Mouse (Mus musculus): ENCODE data around the gene Ano2. TPM values are rescaled to one million over a fixed set of nuclear protein-coding genes. Genes with fewer than 3 reads are reported as not detected.
A peak's percentile ranks its signal among the peaks of the same experiment; 100 is the strongest.

Ano2 gene
- polyA plus RNA-seq, 1 experiment from 2014 or later, result 1.6 TPM

- Histone ChIP-seq H3K4me2 (replicated peaks) (no peak overlapping the region), H3K27ac (replicated peaks) (no peak overlapping the region), H3K9me3 (replicated peaks) (no peaks in the 10 kb centered on the region), H3K9ac (no peak overlapping the region), H3K27me3 (no peaks in the 10 kb centered on the region), H3K4me3 (replicated peaks) (no peak overlapping the region), H3K4me1 (no peaks in the 10 kb centered on the region), H3K36me3 (no peaks in the 10 kb centered on the region)
- ATAC-seq (ENCODE audit: insufficient number of reproducible peaks, low FRiP score, low TSS enrichment, low read depth), result no peak
- whole genome bisulfite sequencing, result 80% methylated on average over 1 of the region's 1 CpGs
These were observed 11.7 kb upstream of the Ano2 start for GRCm38 (mm10) chr6:125678492-125678891.

GRCm38 (mm10) chr6:125680613-125681012 is 9.6 kb upstream of the Ano2 start:
- no peak for ATAC-seq (ENCODE audit: insufficient number of reproducible peaks, low FRiP score, low TSS enrichment, low read depth)
- Histone ChIP-seq H3K27me3 (no peaks in the 10 kb centered on the region), H3K27ac (replicated peaks) (no peak overlapping the region), H3K4me1 (no peaks in the 10 kb centered on the region), H3K4me2 (replicated peaks) (no peak overlapping the region), H3K9ac (no peak overlapping the region), H3K4me3 (replicated peaks) (no peak overlapping the region), H3K36me3 (no peaks in the 10 kb centered on the region), H3K9me3 (replicated peaks) (no peaks in the 10 kb centered on the region)
- 68% methylated on average over 11 of the region's 11 CpGs for WGBS

GRCm38 (mm10) chr6:125685420-125685819 is 4.8 kb upstream of the Ano2 start:
- Histone ChIP-seq H3K9me3 (replicated peaks) (no peaks in the 10 kb centered on the region), H3K9ac (no peak overlapping the region), H3K4me1 (peaks cover 9% of the 10 kb centered on the region), H3K27ac (replicated peaks) (no peak overlapping the region), H3K36me3 (no peaks in the 10 kb centered on the region), H3K4me2 (replicated peaks) (no peak overlapping the region), H3K4me3 (replicated peaks) (no peak overlapping the region), H3K27me3 (peaks cover 8% of the 10 kb centered on the region)
- no peak for ATAC-seq (ENCODE audit: insufficient number of reproducible peaks, low FRiP score, low TSS enrichment, low read depth)

DNA sequence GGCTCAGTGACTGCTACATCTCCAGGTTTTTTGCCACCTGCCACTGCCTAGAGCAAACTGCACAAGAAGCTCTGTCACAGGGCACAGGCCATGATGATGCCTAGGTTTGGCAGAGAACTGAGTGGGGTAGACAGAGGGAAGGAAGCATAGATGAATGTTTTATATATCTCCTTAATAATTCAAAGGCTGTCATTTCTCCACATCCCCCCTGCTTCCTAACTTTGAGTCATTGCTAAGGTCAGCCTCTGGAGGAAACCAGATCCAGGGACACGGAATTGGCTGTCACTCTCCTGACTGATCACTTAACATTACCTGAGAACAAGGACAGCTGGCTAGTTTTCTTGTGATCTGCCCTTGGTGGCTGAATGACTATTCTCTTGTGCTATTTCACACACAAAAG is 2.2 kb upstream of the Ano2 start:
- H3K4me3 ChIP-seq (replicated peaks), result no peak overlapping the region
- no peak overlapping the region for H3K9ac ChIP-seq
- H3K9me3 ChIP-seq (replicated peaks), result no peaks in the 10 kb centered on the region
- H3K4me2 ChIP-seq (replicated peaks), result no peak overlapping the region
- H3K4me1 ChIP-seq, result peaks cover 11% of the 10 kb centered on the region
- 47% methylated on average over 1 of the region's 1 CpGs for WGBS
- H3K36me3 ChIP-seq, result no peaks in the 10 kb centered on the region
- H3K27ac ChIP-seq (replicated peaks), result no peak overlapping the region
- peaks cover 9% of the 10 kb centered on the region for H3K27me3 ChIP-seq
- no peak for ATAC-seq (ENCODE audit: insufficient number of reproducible peaks, low FRiP score, low TSS enrichment, low read depth)

DNA sequence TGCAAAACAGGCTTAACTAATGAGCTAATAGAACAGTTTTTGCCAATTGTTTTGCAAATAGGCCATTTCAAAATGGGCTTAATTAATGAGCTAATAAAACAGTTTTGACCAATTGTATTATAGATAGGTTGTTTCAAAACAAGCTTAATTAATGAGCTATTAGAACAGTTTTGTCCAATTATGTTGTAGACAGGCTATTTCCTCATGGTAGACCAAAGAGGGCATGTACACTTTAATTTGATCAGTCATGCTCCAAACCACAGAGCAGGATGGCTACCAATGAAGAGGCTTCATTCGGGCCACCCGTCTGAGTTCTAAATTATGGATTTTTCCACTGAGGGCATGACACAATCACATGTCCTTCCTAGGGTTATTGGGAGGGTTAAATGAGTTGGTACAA is 10.9 kb downstream of the Ano2 start:
- Histone ChIP-seq H3K4me2 (replicated peaks) (no peak overlapping the region), H3K27me3 (no peaks in the 10 kb centered on the region), H3K36me3 (no peaks in the 10 kb centered on the region), H3K9me3 (replicated peaks) (no peaks in the 10 kb centered on the region), H3K27ac (replicated peaks) (no peak overlapping the region), H3K4me1 (no peaks in the 10 kb centered on the region), H3K4me3 (replicated peaks) (no peak overlapping the region), H3K9ac (no peak overlapping the region)
- ATAC-seq (ENCODE audit: insufficient number of reproducible peaks, low FRiP score, low TSS enrichment, low read depth), result no peak
- WGBS, result 65% methylated on average over 2 of the region's 2 CpGs

- Histone ChIP-seq H3K4me2 (replicated peaks) (no peak overlapping the region), H3K4me3 (replicated peaks) (no peak overlapping the region), H3K27me3 (no peaks in the 10 kb centered on the region), H3K4me1 (no peaks in the 10 kb centered on the region), H3K9ac (no peak overlapping the region), H3K27ac (replicated peaks) (no peak overlapping the region), H3K36me3 (no peaks in the 10 kb centered on the region), H3K9me3 (replicated peaks) (no peaks in the 10 kb centered on the region)
- 82% methylated on average over 16 of the region's 16 CpGs for WGBS
- ATAC-seq (ENCODE audit: insufficient number of reproducible peaks, low FRiP score, low TSS enrichment, low read depth), result peak; percentile 39; the same call in 1 of the 2 replicates
These were observed 21.0 kb downstream of the Ano2 start for GRCm38 (mm10) chr6:125711261-125711660.

DNA sequence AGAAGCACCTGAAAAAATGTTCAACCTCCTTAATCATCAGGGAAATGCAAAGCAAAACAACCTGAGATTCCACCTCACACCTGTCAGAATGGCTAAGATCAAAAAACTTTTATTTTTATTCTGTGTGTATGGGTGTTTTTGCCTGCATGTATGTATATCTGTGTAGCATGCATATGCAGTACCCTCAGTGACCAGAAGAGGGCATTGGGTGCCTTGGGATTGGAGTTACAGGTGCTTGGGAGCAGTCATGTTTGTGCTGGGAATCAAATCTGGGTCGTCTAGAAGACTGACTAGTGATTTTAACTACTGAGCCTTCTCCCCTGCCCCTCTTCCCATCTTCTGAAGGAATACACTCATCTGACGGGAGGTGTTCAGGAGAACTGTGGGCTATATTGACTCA is 36.2 kb downstream of the Ano2 start:
- WGBS, result 81% methylated on average over 2 of the region's 2 CpGs
- Histone ChIP-seq H3K9ac (no peak overlapping the region), H3K27ac (replicated peaks) (no peak overlapping the region), H3K27me3 (no peaks in the 10 kb centered on the region), H3K9me3 (replicated peaks) (no peaks in the 10 kb centered on the region), H3K36me3 (no peaks in the 10 kb centered on the region), H3K4me1 (no peaks in the 10 kb centered on the region), H3K4me2 (replicated peaks) (no peak overlapping the region), H3K4me3 (replicated peaks) (no peak overlapping the region)
- no peak for ATAC-seq (ENCODE audit: insufficient number of reproducible peaks, low FRiP score, low TSS enrichment, low read depth)

DNA sequence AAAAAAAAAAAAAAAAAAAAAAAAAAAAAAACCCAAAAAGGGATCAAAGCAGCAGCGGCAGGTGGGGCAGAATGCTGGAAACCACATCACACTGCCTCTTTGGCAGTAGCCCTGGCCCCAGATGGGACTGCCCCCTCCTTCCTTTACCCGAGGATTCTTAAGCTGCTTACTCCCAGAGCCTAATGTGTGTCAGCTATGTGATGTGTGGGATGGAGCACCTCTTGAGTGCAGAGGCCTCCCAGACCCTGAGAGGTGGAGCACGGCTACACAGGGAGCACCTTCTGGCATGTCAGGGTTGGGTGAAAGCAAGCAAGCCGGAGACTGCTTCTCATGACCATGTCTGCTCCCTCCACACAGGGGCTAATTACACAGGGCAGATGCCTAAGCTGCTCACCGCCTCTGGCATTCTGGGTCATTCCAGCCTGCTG is 37.3 kb downstream of the Ano2 start:
- Histone ChIP-seq H3K9ac (no peak overlapping the region), H3K36me3 (no peaks in the 10 kb centered on the region), H3K27ac (replicated peaks) (no peak overlapping the region), H3K4me2 (replicated peaks) (no peak overlapping the region), H3K9me3 (replicated peaks) (no peaks in the 10 kb centered on the region), H3K4me3 (replicated peaks) (no peak overlapping the region), H3K27me3 (no peaks in the 10 kb centered on the region), H3K4me1 (no peaks in the 10 kb centered on the region)
- ATAC-seq (ENCODE audit: insufficient number of reproducible peaks, low FRiP score, low TSS enrichment, low read depth), result no peak
- WGBS, result 33% methylated on average over 5 of the region's 5 CpGs

DNA sequence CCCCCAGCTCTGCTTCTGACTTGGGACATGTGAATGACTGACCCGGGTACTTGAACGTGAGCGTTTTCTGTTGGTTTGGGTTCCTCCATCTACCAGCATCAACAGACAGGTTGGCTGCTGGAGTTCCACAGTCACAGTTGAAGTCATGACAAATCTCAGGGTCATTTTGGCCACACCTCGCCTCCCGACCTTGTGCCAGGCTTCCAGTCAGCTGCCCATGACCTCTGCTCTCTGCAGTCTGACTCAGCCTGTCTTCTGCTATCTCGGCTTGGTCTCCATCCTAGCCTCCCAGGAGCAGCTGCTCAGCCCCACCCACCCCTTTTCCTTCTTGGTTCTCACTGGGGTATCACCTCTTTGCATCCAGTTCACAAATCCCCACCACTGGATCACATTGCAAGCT is 39.3 kb downstream of the Ano2 start:
- Histone ChIP-seq H3K9ac (no peak overlapping the region), H3K4me1 (no peaks in the 10 kb centered on the region), H3K36me3 (no peaks in the 10 kb centered on the region), H3K9me3 (replicated peaks) (no peaks in the 10 kb centered on the region), H3K27me3 (no peaks in the 10 kb centered on the region), H3K4me3 (replicated peaks) (no peak overlapping the region), H3K27ac (replicated peaks) (no peak overlapping the region), H3K4me2 (replicated peaks) (no peak overlapping the region)
- 85% methylated on average over 6 of the region's 6 CpGs for WGBS
- no peak for ATAC-seq (ENCODE audit: insufficient number of reproducible peaks, low FRiP score, low TSS enrichment, low read depth)

DNA sequence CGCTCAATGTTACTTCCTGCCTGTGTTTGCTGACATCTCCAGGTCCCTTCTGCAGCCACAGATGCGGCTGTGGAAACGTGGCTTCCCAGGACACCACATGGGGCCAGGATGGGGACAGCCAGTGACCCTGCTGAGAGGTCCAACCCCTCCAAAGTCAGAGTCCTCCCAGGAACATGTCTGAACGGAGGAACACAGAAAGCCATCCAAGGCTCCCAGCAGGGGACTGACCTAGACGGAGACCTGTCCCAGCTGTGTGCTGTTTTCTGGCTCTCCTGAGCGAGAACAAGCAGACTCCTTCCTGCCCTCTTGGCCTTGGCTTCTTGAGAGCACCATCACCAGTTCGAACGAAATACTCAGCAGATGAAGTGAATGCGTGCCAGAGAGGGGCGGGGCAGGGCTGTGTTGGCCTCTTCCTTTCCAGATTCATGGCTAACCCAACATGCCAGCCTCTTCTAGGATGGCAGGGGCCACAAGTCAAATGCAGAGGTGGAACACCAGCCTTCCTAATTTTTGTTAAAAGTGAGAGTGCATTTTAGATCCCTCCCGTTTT is 39.8 kb downstream of the Ano2 start:
- no peak for ATAC-seq (ENCODE audit: insufficient number of reproducible peaks, low FRiP score, low TSS enrichment, low read depth)
- H3K9ac ChIP-seq, result no peak overlapping the region
- no peak overlapping the region for H3K27ac ChIP-seq (replicated peaks)
- no peaks in the 10 kb centered on the region for H3K4me1 ChIP-seq
- H3K4me3 ChIP-seq (replicated peaks), result no peak overlapping the region
- 61% methylated on average over 11 of the region's 11 CpGs for WGBS
- H3K4me2 ChIP-seq (replicated peaks), result no peak overlapping the region
- no peaks in the 10 kb centered on the region for H3K27me3 ChIP-seq
- H3K36me3 ChIP-seq, result no peaks in the 10 kb centered on the region
- no peaks in the 10 kb centered on the region for H3K9me3 ChIP-seq (replicated peaks)

DNA sequence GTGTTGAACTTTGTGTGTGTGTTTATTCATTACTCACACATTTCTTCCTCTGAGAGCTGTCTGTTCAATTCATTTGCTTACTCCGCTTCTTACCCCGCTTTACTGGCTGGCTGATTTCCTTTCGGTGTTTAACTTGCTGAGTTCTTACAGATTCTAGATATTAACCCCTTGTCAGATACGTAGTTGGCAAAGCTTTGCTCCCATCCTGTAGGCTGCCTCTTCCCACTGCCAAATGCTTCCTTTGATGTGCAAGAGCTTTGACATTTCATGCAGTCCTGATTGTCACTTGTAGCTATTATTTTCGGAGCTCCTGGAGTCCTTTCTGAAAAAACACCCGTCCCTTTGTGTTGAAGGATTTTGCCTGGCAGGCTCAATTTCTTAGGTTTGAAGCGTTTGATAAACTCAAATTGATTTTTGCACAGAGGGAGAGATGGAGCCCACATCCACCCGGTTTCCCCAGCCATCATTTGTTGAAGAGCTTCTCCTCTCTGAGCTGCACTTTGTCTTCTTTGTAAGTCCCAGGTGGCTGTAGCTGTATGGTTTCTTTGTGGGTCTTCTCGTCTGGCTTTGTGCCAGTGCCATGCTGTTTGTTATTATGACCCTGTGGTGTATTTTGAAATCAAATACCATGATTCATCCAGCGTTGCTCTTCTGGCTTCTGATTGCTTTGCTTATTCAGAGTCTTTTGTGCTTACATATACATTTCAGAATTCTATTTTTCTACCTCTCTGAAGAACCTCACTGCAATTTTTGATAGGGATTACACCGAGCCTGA is 47.5 kb downstream of the Ano2 start:
- no peak for ATAC-seq (ENCODE audit: insufficient number of reproducible peaks, low FRiP score, low TSS enrichment, low read depth)
- Histone ChIP-seq H3K9ac (no peak overlapping the region), H3K27ac (replicated peaks) (no peak overlapping the region), H3K9me3 (replicated peaks) (no peaks in the 10 kb centered on the region), H3K27me3 (no peaks in the 10 kb centered on the region), H3K36me3 (no peaks in the 10 kb centered on the region), H3K4me1 (no peaks in the 10 kb centered on the region), H3K4me3 (replicated peaks) (no peak overlapping the region), H3K4me2 (replicated peaks) (no peak overlapping the region)
- 20% methylated on average over 11 of the region's 11 CpGs for WGBS
